Mouse (Mus musculus): ENCODE data around the gene Larp7. TPM values are rescaled to one million over a fixed set of nuclear protein-coding genes. Genes with fewer than 3 reads are reported as not detected.

Larp7 gene
- polyA plus RNA-seq, 1 experiment from 2014 or later, result 20.5 TPM

GRCm38 (mm10) chr3:127539193-127539592 lies 14.0 kb downstream of the Larp7 start:
- Histone ChIP-seq H3K4me2 (ENCODE audit: low read depth, low read length) (no peak overlapping the region), H3K4me3 (ENCODE audit: low read depth, low read length) (no peak overlapping the region), H3K27me3 (ENCODE audit: insufficient read depth, low read length) (no peaks in the 10 kb centered on the region), H3K9ac (replicated peaks) (no peak overlapping the region), H3K9me3 (ENCODE audit: low read length) (no peaks in the 10 kb centered on the region), H3K36me3 (replicated peaks; ENCODE audit: insufficient read depth, low read length) (peaks cover 25% of the 10 kb centered on the region), H3K4me1 (ENCODE audit: insufficient read depth) (no peaks in the 10 kb centered on the region), H3K27ac (ENCODE audit: low read depth) (no peak overlapping the region)
- WGBS (ENCODE audit: insufficient replicate concordance), result 79% methylated on average over 6 of the region's 6 CpGs
- no peak for ATAC-seq
- TF ChIP-seq EP300 (IDR thresholded peaks at IDR 0.05; ENCODE audit: low read depth) (no peak), CTCF (IDR thresholded peaks at IDR 0.05; ENCODE audit: low read depth) (no peak)
- DNase-seq, result no peak

- ATAC-seq (no peak), DNase-seq (no peak)
- no peaks in the 10 kb centered on the region for H3K9me3 ChIP-seq (ENCODE audit: low read length)
- H3K27me3 ChIP-seq (ENCODE audit: insufficient read depth, low read length), result no peaks in the 10 kb centered on the region
- H3K27ac ChIP-seq (ENCODE audit: low read depth), result no peak overlapping the region
- H3K4me3 ChIP-seq (ENCODE audit: low read depth, low read length), result no peak overlapping the region
- no peaks in the 10 kb centered on the region for H3K4me1 ChIP-seq (ENCODE audit: insufficient read depth)
- H3K9ac ChIP-seq (replicated peaks), result no peak overlapping the region
- 29% methylated on average over 4 of the region's 4 CpGs for WGBS (ENCODE audit: insufficient replicate concordance)
- no peak overlapping the region for H3K4me2 ChIP-seq (ENCODE audit: low read depth, low read length)
- H3K36me3 ChIP-seq (replicated peaks; ENCODE audit: insufficient read depth, low read length), result no peaks in the 10 kb centered on the region
- TF ChIP-seq CTCF (IDR thresholded peaks at IDR 0.05; ENCODE audit: low read depth), result no peak
Measured at GRCm38 (mm10) chr3:127530293-127530692, 22.9 kb downstream of the Larp7 start.

GRCm38 (mm10) chr3:127529824-127530223 lies 23.3 kb downstream of the Larp7 start:
- DNase-seq (no peak), ATAC-seq (no peak)
- WGBS (ENCODE audit: insufficient replicate concordance), result 72% methylated on average over 4 of the region's 4 CpGs
- Histone ChIP-seq H3K9ac (replicated peaks) (no peak overlapping the region), H3K36me3 (replicated peaks; ENCODE audit: insufficient read depth, low read length) (no peaks in the 10 kb centered on the region), H3K27ac (ENCODE audit: low read depth) (no peak overlapping the region), H3K4me1 (ENCODE audit: insufficient read depth) (no peaks in the 10 kb centered on the region), H3K9me3 (ENCODE audit: low read length) (no peaks in the 10 kb centered on the region), H3K4me2 (ENCODE audit: low read depth, low read length) (no peak overlapping the region), H3K27me3 (ENCODE audit: insufficient read depth, low read length) (no peaks in the 10 kb centered on the region), H3K4me3 (ENCODE audit: low read depth, low read length) (no peak overlapping the region)
- TF ChIP-seq CTCF (IDR thresholded peaks at IDR 0.05; ENCODE audit: low read depth) (no peak), EP300 (IDR thresholded peaks at IDR 0.05; ENCODE audit: low read depth) (no peak)

- TF ChIP-seq EP300 (IDR thresholded peaks at IDR 0.05; ENCODE audit: low read depth) (no peak), CTCF (IDR thresholded peaks at IDR 0.05; ENCODE audit: low read depth) (no peak)
- ATAC-seq (no peak), DNase-seq (no peak)
- H3K27ac ChIP-seq (ENCODE audit: low read depth), result no peak overlapping the region
- no peaks in the 10 kb centered on the region for H3K36me3 ChIP-seq (replicated peaks; ENCODE audit: insufficient read depth, low read length)
- H3K9me3 ChIP-seq (ENCODE audit: low read length), result no peaks in the 10 kb centered on the region
- no peaks in the 10 kb centered on the region for H3K27me3 ChIP-seq (ENCODE audit: insufficient read depth, low read length)
- no peak overlapping the region for H3K4me2 ChIP-seq (ENCODE audit: low read depth, low read length)
- no peaks in the 10 kb centered on the region for H3K4me1 ChIP-seq (ENCODE audit: insufficient read depth)
- H3K4me3 ChIP-seq (ENCODE audit: low read depth, low read length), result no peak overlapping the region
- WGBS (ENCODE audit: insufficient replicate concordance), result 79% methylated on average over 3 of the region's 3 CpGs
- H3K9ac ChIP-seq (replicated peaks), result no peak overlapping the region
Measured at GRCm38 (mm10) chr3:127529210-127529609, 23.9 kb downstream of the Larp7 start.

GRCm38 (mm10) chr3:127527465-127528034 lies 25.6 kb downstream of the Larp7 start:
- Histone ChIP-seq H3K27ac (ENCODE audit: low read depth) (no peak overlapping the region), H3K9ac (replicated peaks) (no peak overlapping the region), H3K4me3 (ENCODE audit: low read depth, low read length) (no peak overlapping the region), H3K9me3 (ENCODE audit: low read length) (no peaks in the 10 kb centered on the region), H3K27me3 (ENCODE audit: insufficient read depth, low read length) (no peaks in the 10 kb centered on the region), H3K4me2 (ENCODE audit: low read depth, low read length) (no peak overlapping the region), H3K36me3 (replicated peaks; ENCODE audit: insufficient read depth, low read length) (no peaks in the 10 kb centered on the region), H3K4me1 (ENCODE audit: insufficient read depth) (no peaks in the 10 kb centered on the region)
- ATAC-seq, result peak; percentile 19; the same call in 1 of the 2 replicates
- TF ChIP-seq EP300 (IDR thresholded peaks at IDR 0.05; ENCODE audit: low read depth) (no peak), CTCF (IDR thresholded peaks at IDR 0.05; ENCODE audit: low read depth) (no peak)
- DNase-seq, result no peak
- WGBS (ENCODE audit: insufficient replicate concordance), result 65% methylated on average over 5 of the region's 5 CpGs

GRCm38 (mm10) chr3:127525188-127525819 lies 27.8 kb downstream of the Larp7 start:
- Histone ChIP-seq H3K36me3 (replicated peaks; ENCODE audit: insufficient read depth, low read length) (no peaks in the 10 kb centered on the region), H3K4me2 (ENCODE audit: low read depth, low read length) (no peak overlapping the region), H3K4me1 (ENCODE audit: insufficient read depth) (no peaks in the 10 kb centered on the region), H3K27ac (ENCODE audit: low read depth) (no peak overlapping the region), H3K9me3 (ENCODE audit: low read length) (no peaks in the 10 kb centered on the region), H3K27me3 (ENCODE audit: insufficient read depth, low read length) (no peaks in the 10 kb centered on the region), H3K4me3 (ENCODE audit: low read depth, low read length) (no peak overlapping the region), H3K9ac (replicated peaks) (no peak overlapping the region)
- TF ChIP-seq CTCF (IDR thresholded peaks at IDR 0.05; ENCODE audit: low read depth) (no peak), EP300 (IDR thresholded peaks at IDR 0.05; ENCODE audit: low read depth) (no peak)
- ATAC-seq, result no peak
- no peak for DNase-seq
- 66% methylated on average over 8 of the region's 8 CpGs for WGBS (ENCODE audit: insufficient replicate concordance)

Data from liver, postnatal 0 days (tissue).